Mouse (Mus musculus) layer of hippocampus, postnatal 25 days (tissue): Measurements from ENCODE around the gene Nfx1. TPM values are rescaled to one million over a fixed set of nuclear protein-coding genes. Genes with fewer than 3 reads are reported as not detected.
"Not testable (repeated sequence)": the region's sequence is repeated elsewhere in the genome, so short reads cannot be mapped to it uniquely, and the experiment has no call there.

ENCODE experiments used
- DNase-seq, 2 experiments: peaks; one replicate each; pipeline ENCODE4 v3.0.0; 2022; ENCODE audit warnings: mixed read lengths in 2 of 2, low spot score in 1 of 2; ENCODE audit errors: extremely low spot score in 1 of 2
- total RNA-seq, 2 experiments: library from RNA; stranded (reverse); gene quantifications; 2 replicates each; pipeline ENCODE4 v1.2.3; 2021

Nfx1 gene
- total RNA-seq: 10 to 100 TPM; 64.7 to 71.8 TPM

- peak; percentile 89 to 92 for DNase-seq
These were observed at the start of gene Nfx1 for GRCm38 (mm10) chr4:40970842-40971701. TSS of gene Nfx1 (plus strand) at chr4:40970906.

GRCm38 (mm10) chr4:40921288-40921687 lies 49.4 kb upstream of the Nfx1 start:
- no peak for DNase-seq

GRCm38 (mm10) chr4:40923087-40923651 lies 47.5 kb upstream of the Nfx1 start:
- no peak for DNase-seq

- no peak for DNase-seq
These were observed 45.1 kb upstream of the Nfx1 start for GRCm38 (mm10) chr4:40925568-40925967.

- no peak for DNase-seq
These were observed 41.7 kb upstream of the Nfx1 start for GRCm38 (mm10) chr4:40929046-40929445.

- DNase-seq: no peak
These were observed 37.0 kb upstream of the Nfx1 start for GRCm38 (mm10) chr4:40933694-40934093.

GRCm38 (mm10) chr4:40934369-40934768 lies 36.3 kb upstream of the Nfx1 start:
- DNase-seq: not testable (repeated sequence)

- DNase-seq: peak; percentile 17 to 37
These were observed 34.4 kb upstream of the Nfx1 start for GRCm38 (mm10) chr4:40936175-40936839.

- no peak for DNase-seq
These were observed 31.9 kb upstream of the Nfx1 start for GRCm38 (mm10) chr4:40938793-40939192.

- DNase-seq: no peak
These were observed 27.1 kb upstream of the Nfx1 start for GRCm38 (mm10) chr4:40943651-40944050.

GRCm38 (mm10) chr4:40946516-40947121 lies 24.1 kb upstream of the Nfx1 start:
- no peak for DNase-seq

- no peak for DNase-seq
These were observed 23.0 kb upstream of the Nfx1 start for GRCm38 (mm10) chr4:40947565-40948159.

GRCm38 (mm10) chr4:40948160-40948708 lies 22.5 kb upstream of the Nfx1 start, which contains the start of the genes Bag1 and Chmp5:
TSS of gene Bag1 (minus strand) at chr4:40948294.
TSS of gene Chmp5 (plus strand) at chr4:40948407.
- peak; percentile 90 to 93 for DNase-seq

- DNase-seq: no peak
These were observed 17.2 kb upstream of the Nfx1 start for GRCm38 (mm10) chr4:40953521-40953920.

- no peak for DNase-seq
These were observed 14.8 kb upstream of the Nfx1 start for GRCm38 (mm10) chr4:40955942-40956341.

GRCm38 (mm10) chr4:40963536-40963935 lies 7.2 kb upstream of the Nfx1 start:
- peak in 1 of 2 experiments; percentile 13 for DNase-seq

GRCm38 (mm10) chr4:40969161-40969560 lies 1.5 kb upstream of the Nfx1 start:
- DNase-seq: no peak

- no peak for DNase-seq
These were observed 720 bp upstream of the Nfx1 start for GRCm38 (mm10) chr4:40969781-40970591.

- DNase-seq: no peak
These were observed 189 bp upstream of the Nfx1 start for GRCm38 (mm10) chr4:40970592-40970841.
